Mouse (Mus musculus) embryonic facial prominence, embryonic 14.5 days (tissue): Measurements from ENCODE around the gene 4930507D05Rik. TPM values are rescaled to one million over a fixed set of nuclear protein-coding genes. Genes with fewer than 3 reads are reported as not detected.
A peak's percentile ranks its signal among the peaks of the same experiment; 100 is the strongest.
"Not testable (repeated sequence)": the region's sequence is repeated elsewhere in the genome, so short reads cannot be mapped to it uniquely, and the experiment has no call there.

Experiments
- ATAC-seq: fragments of 200-750 bp; cut with Nextera tagmentation; 2 replicates; pipeline ENCODE4 v1.8.0; 2017; ENCODE audit warnings: low read depth, moderate number of reproducible peaks, moderate TSS enrichment
- DNase-seq: peaks from one replicate; pipeline ENCODE4 v3.0.0-alpha.2; 2015; ENCODE audit warnings: low spot score
- H3K27ac ChIP-seq: fragments of 300-500 bp; sonication (generic); replicated peaks from 2 replicates; pipeline ENCODE4 v1.5.1; 2014; ENCODE audit warnings: low read depth, mild to moderate bottlenecking, low read length, moderate library complexity
- H3K27me3 ChIP-seq: fragments of 300-500 bp; sonication (generic); replicated peaks from 2 replicates; pipeline ENCODE4 v1.6.1; 2014; ENCODE audit warnings: low read length; ENCODE audit not compliant: control insufficient read depth, insufficient read depth
- H3K36me3 ChIP-seq: fragments of 300-500 bp; sonication (generic); 2 replicates; pipeline ENCODE4 v1.6.1; 2014; ENCODE audit warnings: low read length, mixed read lengths; ENCODE audit not compliant: control insufficient read depth, insufficient read depth
- H3K4me1 ChIP-seq: fragments of 300-500 bp; sonication (generic); 2 replicates; pipeline ENCODE4 v1.6.1; 2014; ENCODE audit warnings: antibody characterized with exemption, low read length; ENCODE audit not compliant: control insufficient read depth, insufficient read depth
- H3K4me2 ChIP-seq: fragments of 300-500 bp; sonication (generic); 2 replicates; pipeline ENCODE4 v1.6.1; 2014; ENCODE audit warnings: low read depth, mild to moderate bottlenecking, low read length, moderate library complexity, mixed read lengths
- H3K4me3 ChIP-seq: fragments of 300-500 bp; sonication (generic); 2 replicates; pipeline ENCODE4 v1.5.1; 2014; ENCODE audit warnings: low read depth, mild to moderate bottlenecking, low read length
- H3K9ac ChIP-seq: fragments of 300-500 bp; sonication (generic); 2 replicates; pipeline ENCODE4 v1.6.1; 2014; ENCODE audit warnings: low read depth, mild to moderate bottlenecking, low read length, moderate library complexity, mixed read lengths
- H3K9me3 ChIP-seq: fragments of 300-500 bp; sonication (generic); 2 replicates; pipeline ENCODE4 v1.6.1; 2016; ENCODE audit warnings: low read length; ENCODE audit not compliant: control insufficient read depth
- WGBS: fragments of 180-500 bp; shearing (Covaris S2); extraction: QIAGEN DNeasy Blood & Tissue Kit; methylation state at CpG from one replicate; pipeline ENCODE4 v1.1.7; 2014; 5-methylcytosine and 5-hydroxymethylcytosine counted together
- polyA plus RNA-seq: library from polyadenylated mRNA; unstranded; fragments of >200 nt; fragmentation: Nextera tagmentation; extraction: Ambion mirVana; gene quantifications from 2 replicates; pipeline ENCODE4 v1.2.1, GENCODE M21; 2014

The 4930507D05Rik gene
- polyA plus RNA-seq, 1 experiment from 2014 or later: 0.88 TPM

DNA sequence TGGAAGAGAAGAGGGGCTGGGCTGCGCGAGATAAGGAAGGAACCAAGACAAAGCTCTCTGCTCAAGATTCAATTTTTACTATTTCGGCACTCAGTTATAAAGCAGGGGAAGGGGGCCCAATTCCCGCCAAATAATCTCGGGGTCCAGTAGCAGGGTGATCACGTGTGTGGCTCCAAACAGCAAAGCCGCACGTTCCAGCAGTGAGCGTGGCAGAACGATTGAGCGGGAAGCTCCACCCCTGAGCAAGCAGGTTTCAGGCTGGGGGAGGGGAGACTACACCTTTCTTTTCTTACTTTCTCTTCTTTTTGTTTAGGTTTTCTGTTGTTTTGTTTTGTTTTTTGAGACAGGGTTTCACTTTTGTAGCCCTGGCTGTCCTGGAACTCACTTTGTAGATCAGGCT, 2.7 kb downstream of the 4930507D05Rik start:
- H3K9me3 ChIP-seq, H3K4me1 ChIP-seq, DNase-seq, H3K27me3 ChIP-seq, ATAC-seq, H3K27ac ChIP-seq, H3K4me2 ChIP-seq, H3K9ac ChIP-seq, H3K4me3 ChIP-seq: not testable (repeated sequence)
- H3K36me3 ChIP-seq: peaks cover 31% of the 10 kb centered on the region
- 74% methylated on average over 11 of the region's 11 CpGs for WGBS

GRCm38 (mm10) chr10:62461321-62461720, 12.0 kb downstream of the 4930507D05Rik start:
- H3K4me2 ChIP-seq: no peak overlapping the region

DNA sequence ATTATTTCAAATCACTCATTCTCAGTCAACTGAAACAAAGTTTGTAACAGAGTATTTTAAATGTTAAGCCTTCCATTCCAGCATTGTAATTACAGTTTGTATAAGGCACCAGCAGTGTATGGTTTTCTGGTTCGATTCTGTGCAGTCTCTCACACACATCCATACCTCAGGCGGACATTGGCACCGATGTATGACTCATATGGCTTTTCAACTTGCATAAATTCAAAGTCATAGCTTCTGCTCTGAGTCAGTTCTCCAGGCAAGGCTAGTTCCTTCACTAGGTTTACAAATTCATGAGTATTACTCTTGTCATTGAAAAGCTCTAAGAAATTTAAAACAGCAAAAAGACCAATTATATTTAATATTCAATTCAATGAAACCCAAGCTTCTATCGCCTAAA, 20.4 kb downstream of the 4930507D05Rik start:
- H3K9ac ChIP-seq: no peak overlapping the region
- WGBS: 95% methylated on average over 4 of the region's 4 CpGs
- H3K27ac ChIP-seq: no peak overlapping the region
- no peak overlapping the region for H3K4me2 ChIP-seq
- H3K27me3 ChIP-seq: no peaks in the 10 kb centered on the region
- peaks cover 27% of the 10 kb centered on the region for H3K36me3 ChIP-seq
- H3K9me3 ChIP-seq: no peaks in the 10 kb centered on the region
- ATAC-seq (no peak), DNase-seq (no peak)
- no peak overlapping the region for H3K4me3 ChIP-seq
- H3K4me1 ChIP-seq: no peaks in the 10 kb centered on the region

More at GRCm38 (mm10) chr10:62461321-62461720, 12.0 kb downstream of the 4930507D05Rik start:
- ATAC-seq (no peak), DNase-seq (no peak)
- Histone ChIP-seq H3K27me3 (no peaks in the 10 kb centered on the region), H3K27ac (no peak overlapping the region), H3K9ac (no peak overlapping the region), H3K4me3 (no peak overlapping the region), H3K9me3 (no peaks in the 10 kb centered on the region), H3K36me3 (peaks cover 58% of the 10 kb centered on the region), H3K4me1 (no peaks in the 10 kb centered on the region)

GRCm38 (mm10) chr10:62471105-62471504, 21.8 kb downstream of the 4930507D05Rik start:
- 72% methylated on average over 5 of the region's 5 CpGs for WGBS
- no peak overlapping the region for H3K4me3 ChIP-seq
- DNase-seq (no peak), ATAC-seq (no peak)
- H3K27me3 ChIP-seq: no peaks in the 10 kb centered on the region
- no peaks in the 10 kb centered on the region for H3K9me3 ChIP-seq
- H3K4me1 ChIP-seq: no peaks in the 10 kb centered on the region
- H3K27ac ChIP-seq: no peak overlapping the region
- H3K9ac ChIP-seq: no peak overlapping the region
- no peak overlapping the region for H3K4me2 ChIP-seq
- H3K36me3 ChIP-seq: peaks cover 32% of the 10 kb centered on the region

- DNase-seq: no peak
- H3K4me1 ChIP-seq: no peaks in the 10 kb centered on the region
- ATAC-seq: no peak
- no peaks in the 10 kb centered on the region for H3K9me3 ChIP-seq
- H3K4me3 ChIP-seq: no peak overlapping the region
- H3K27me3 ChIP-seq: no peaks in the 10 kb centered on the region
- no peak overlapping the region for H3K27ac ChIP-seq
- 96% methylated on average over 10 of the region's 10 CpGs for WGBS
- H3K9ac ChIP-seq: no peak overlapping the region
- peaks cover 18% of the 10 kb centered on the region for H3K36me3 ChIP-seq
- H3K4me2 ChIP-seq: no peak overlapping the region
These were observed 25.7 kb downstream of the 4930507D05Rik start for GRCm38 (mm10) chr10:62474944-62475343.

GRCm38 (mm10) chr10:62476980-62477379, 27.7 kb downstream of the 4930507D05Rik start:
- H3K9ac ChIP-seq: no peak overlapping the region
- no peaks in the 10 kb centered on the region for H3K27me3 ChIP-seq
- H3K27ac ChIP-seq: no peak overlapping the region
- no peak for ATAC-seq
- no peaks in the 10 kb centered on the region for H3K4me1 ChIP-seq
- no peak overlapping the region for H3K4me3 ChIP-seq
- no peak overlapping the region for H3K4me2 ChIP-seq
- peaks cover 18% of the 10 kb centered on the region for H3K36me3 ChIP-seq
- DNase-seq: no peak
- 82% methylated on average over 2 of the region's 2 CpGs for WGBS
- no peaks in the 10 kb centered on the region for H3K9me3 ChIP-seq

- 68% methylated on average over 7 of the region's 7 CpGs for WGBS
- Histone ChIP-seq H3K4me2 (no peak overlapping the region), H3K4me3 (no peak overlapping the region), H3K4me1 (0 out of 2 replicates have a peak, but pooled peaks cover 3% of the 10 kb centered on the region), H3K27ac (no peak overlapping the region), H3K9me3 (no peaks in the 10 kb centered on the region), H3K9ac (no peak overlapping the region), H3K36me3 (peaks cover 7% of the 10 kb centered on the region), H3K27me3 (no peaks in the 10 kb centered on the region)
- DNase-seq (no peak), ATAC-seq (no peak)
These were observed 32.0 kb downstream of the 4930507D05Rik start for GRCm38 (mm10) chr10:62481108-62481852.

DNA sequence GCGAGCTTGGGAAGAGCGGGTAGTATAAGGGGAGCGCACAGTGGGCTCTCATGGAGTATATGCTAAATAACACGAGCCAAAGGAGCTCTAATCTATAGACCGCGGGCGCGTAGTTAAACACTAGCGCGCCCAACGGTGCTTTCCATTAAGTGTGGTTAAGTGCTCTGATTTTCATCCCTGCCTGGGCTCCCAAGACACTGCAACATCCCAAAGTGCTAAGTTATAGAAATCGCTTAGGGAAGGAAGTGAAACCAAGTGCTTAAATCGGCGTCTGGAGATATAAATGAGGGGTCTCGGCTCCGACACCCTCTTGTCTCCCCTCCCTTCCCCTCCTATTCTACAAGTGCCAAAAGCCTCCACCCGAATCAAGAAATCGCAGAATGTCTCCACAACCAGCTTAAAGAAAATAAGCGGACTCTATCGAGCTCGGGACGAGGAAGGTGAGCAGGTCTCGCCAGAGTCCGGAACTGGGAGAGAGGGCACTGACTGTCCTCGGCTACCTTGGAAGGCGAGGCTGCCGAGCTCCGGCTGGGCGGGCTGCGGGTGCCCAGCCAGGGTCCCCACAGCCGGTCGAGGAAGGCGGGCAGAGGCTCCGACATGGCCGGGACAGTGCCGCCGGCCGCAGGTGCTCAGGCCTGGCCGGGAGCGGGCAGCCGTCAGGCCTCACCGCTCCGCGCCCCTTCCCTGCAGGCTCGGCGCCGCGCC, 36.7 kb downstream of the 4930507D05Rik start:
- Histone ChIP-seq H3K4me1 (peaks cover 11% of the 10 kb centered on the region; the same call in 1 of the 2 replicates), H3K36me3 (no peaks in the 10 kb centered on the region), H3K27ac (peak overlapping the region; percentile 70), H3K4me2 (peak overlapping the region; percentile 73), H3K9ac (peak overlapping the region; percentile 85), H3K27me3 (no peaks in the 10 kb centered on the region), H3K9me3 (no peaks in the 10 kb centered on the region), H3K4me3 (peak overlapping the region; percentile 98)
- DNase-seq (peak; percentile 64), ATAC-seq (peak; percentile 84)
- under 1% methylated on average over 31 of the region's 48 CpGs for WGBS
